Mouse (Mus musculus) limb, embryonic 11.5 days (tissue): Measurements from ENCODE around the gene Xiap. TPM values are rescaled to one million over a fixed set of nuclear protein-coding genes. Genes with fewer than 3 reads are reported as not detected.

Source experiments
- ATAC-seq: fragments of 200-750 bp; cut with Nextera tagmentation; 2 replicates; pipeline ENCODE4 v1.8.0; 2017; ENCODE audit warnings: low read depth; ENCODE audit not compliant: insufficient number of reproducible peaks, low FRiP score, low TSS enrichment
- DNase-seq: peaks from one replicate; pipeline ENCODE4 v3.0.0-alpha.2; 2015; ENCODE audit warnings: low spot score
- H3K27ac ChIP-seq: fragments of 300-500 bp; sonication (generic); replicated peaks from 2 replicates; pipeline ENCODE4 v1.5.1; 2014; ENCODE audit warnings: low read depth, mild to moderate bottlenecking, low read length
- H3K27me3 ChIP-seq: fragments of 300-500 bp; sonication (generic); 2 replicates; pipeline ENCODE4 v1.6.1; 2014; ENCODE audit warnings: mild to moderate bottlenecking, low read length, mixed read lengths; ENCODE audit not compliant: control insufficient read depth, insufficient read depth
- H3K36me3 ChIP-seq: fragments of 300-500 bp; sonication (generic); 2 replicates; pipeline ENCODE4 v1.6.1; 2014; ENCODE audit warnings: mild to moderate bottlenecking, low read length, moderate library complexity, mixed read lengths; ENCODE audit not compliant: control insufficient read depth, insufficient read depth
- H3K4me1 ChIP-seq: fragments of 300-500 bp; sonication (generic); 2 replicates; pipeline ENCODE4 v1.6.1; 2014; ENCODE audit warnings: low read length, mixed read lengths; ENCODE audit not compliant: control insufficient read depth, insufficient read depth
- H3K4me2 ChIP-seq: fragments of 300-500 bp; sonication (generic); 2 replicates; pipeline ENCODE4 v1.6.1; 2014; ENCODE audit warnings: low read depth, mild to moderate bottlenecking, moderate library complexity; ENCODE audit not compliant: severe bottlenecking
- H3K4me3 ChIP-seq: fragments of 300-500 bp; sonication (generic); 2 replicates; pipeline ENCODE4 v1.5.1; 2014; ENCODE audit warnings: low read depth, low read length
- H3K9ac ChIP-seq: fragments of 300-500 bp; sonication (generic); 2 replicates; pipeline ENCODE4 v1.6.1; 2014; ENCODE audit warnings: mild to moderate bottlenecking, low read length
- H3K9me3 ChIP-seq: fragments of 300-500 bp; sonication (generic); 2 replicates; pipeline ENCODE4 v1.6.1; 2016; ENCODE audit warnings: low read length; ENCODE audit not compliant: control insufficient read depth
- WGBS: fragments of 180-500 bp; shearing (Covaris S2); extraction: QIAGEN DNeasy Blood & Tissue Kit; methylation state at CpG from one replicate; pipeline ENCODE4 v1.1.7; 2014; 5-methylcytosine and 5-hydroxymethylcytosine counted together
- polyA plus RNA-seq: library from polyadenylated mRNA; unstranded; fragments of >200 nt; fragmentation: Nextera tagmentation; extraction: Ambion mirVana; gene quantifications from 2 replicates; pipeline ENCODE4 v1.2.1, GENCODE M21; 2014

Gene Xiap
- polyA plus RNA-seq, 1 experiment from 2014 or later, result 14.9 TPM

DNA sequence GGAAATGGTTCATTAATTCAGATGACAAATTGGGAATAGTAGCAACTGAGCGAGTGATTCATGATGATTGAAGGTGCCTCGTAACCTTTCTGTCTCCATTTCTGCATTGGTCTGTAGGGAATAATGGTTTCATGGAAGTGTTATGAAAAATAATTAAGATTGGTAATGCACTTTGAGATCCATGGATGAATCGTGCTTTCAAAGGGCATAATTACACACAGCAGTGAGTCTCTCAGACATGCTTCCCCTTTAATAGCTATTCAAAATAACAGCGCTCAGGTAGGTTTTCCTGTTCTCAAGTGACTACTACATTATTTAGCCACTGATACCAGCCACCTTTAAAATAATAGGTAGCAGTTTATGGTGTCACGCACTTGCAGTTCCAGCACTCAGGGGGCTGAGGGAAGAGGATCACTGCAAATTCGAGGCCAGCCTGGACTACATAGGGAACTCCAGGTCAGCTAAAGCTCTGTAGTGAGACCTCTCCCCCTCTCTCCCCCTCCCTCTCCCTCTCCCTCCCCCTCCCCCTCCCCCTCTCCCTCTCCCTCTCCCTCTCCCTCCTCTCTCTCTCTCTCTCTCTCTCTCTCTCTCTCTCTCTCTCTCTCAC, 60.1 kb downstream of the Xiap start:
- ATAC-seq, result no peak
- Histone ChIP-seq H3K27me3 (no peaks in the 10 kb centered on the region), H3K9ac (no peak overlapping the region), H3K4me1 (no peaks in the 10 kb centered on the region), H3K4me2 (no peak overlapping the region), H3K9me3 (no peaks in the 10 kb centered on the region), H3K27ac (no peak overlapping the region), H3K4me3 (no peak overlapping the region), H3K36me3 (no peaks in the 10 kb centered on the region)
- DNase-seq, result no peak
- 82% methylated on average over 6 of the region's 6 CpGs for WGBS

DNA sequence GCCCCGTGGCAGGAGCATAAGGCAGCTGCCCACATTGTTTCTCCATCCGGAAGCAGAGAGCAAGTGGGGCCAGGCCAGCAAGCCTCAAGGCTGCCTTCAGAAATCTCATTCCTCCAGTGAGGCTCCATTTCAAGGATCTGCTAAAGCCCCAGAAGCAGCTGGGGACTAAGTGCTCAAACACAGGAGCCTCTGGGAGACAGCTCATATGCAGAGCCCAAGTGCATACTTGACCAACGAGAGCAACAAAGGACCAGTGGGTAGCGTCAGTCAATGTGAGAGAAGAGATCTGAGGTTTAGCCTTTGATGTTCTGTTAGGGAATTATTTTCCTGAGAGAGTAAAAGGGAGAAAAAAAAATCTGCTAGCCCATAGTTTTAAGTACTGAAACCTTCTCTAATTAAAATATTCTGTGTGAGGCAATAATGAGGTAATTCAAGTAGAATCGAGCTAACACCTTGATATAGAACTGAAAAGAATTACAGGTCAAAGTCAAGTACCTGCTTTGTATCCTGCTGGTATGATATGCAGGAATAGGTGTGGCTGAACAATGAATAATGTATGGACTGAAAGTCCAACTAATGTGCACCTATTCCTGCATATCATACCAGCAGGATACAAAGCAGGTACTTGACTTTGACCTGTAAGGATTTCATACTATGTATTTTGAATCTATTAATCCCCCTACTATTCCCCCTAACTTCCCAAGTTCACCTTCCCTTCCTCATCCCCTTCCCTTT, 65.7 kb downstream of the Xiap start:
- no peaks in the 10 kb centered on the region for H3K36me3 ChIP-seq
- DNase-seq (no peak), ATAC-seq (no peak)
- H3K9ac ChIP-seq, result no peak overlapping the region
- no peaks in the 10 kb centered on the region for H3K9me3 ChIP-seq
- H3K27me3 ChIP-seq, result no peaks in the 10 kb centered on the region
- H3K27ac ChIP-seq, result no peak overlapping the region
- no peak overlapping the region for H3K4me3 ChIP-seq
- 79% methylated on average over 5 of the region's 5 CpGs for WGBS
- no peak overlapping the region for H3K4me2 ChIP-seq
- H3K4me1 ChIP-seq, result no peaks in the 10 kb centered on the region

DNA sequence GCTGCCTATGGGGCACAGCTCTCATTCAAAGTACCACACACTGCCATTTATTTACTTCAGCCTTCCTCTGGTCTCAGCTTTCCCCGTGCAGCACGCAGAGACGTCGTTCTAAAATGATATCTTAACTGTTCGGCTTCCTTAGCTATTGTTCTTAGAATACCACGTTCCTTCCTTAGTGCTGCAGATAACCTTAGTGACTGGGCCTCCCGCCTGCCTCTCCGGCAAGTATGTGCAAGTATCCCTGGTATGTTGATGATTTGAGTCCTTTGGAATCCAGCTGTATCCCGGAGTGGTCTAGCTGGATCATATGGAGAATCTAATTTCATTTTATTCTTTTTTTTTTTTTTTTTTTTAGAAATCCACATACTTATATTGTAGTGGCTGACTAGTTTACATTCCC, 80.4 kb downstream of the Xiap start:
- Histone ChIP-seq H3K27me3 (no peaks in the 10 kb centered on the region), H3K4me3 (no peak overlapping the region), H3K27ac (no peak overlapping the region), H3K9me3 (no peaks in the 10 kb centered on the region), H3K9ac (no peak overlapping the region), H3K36me3 (no peaks in the 10 kb centered on the region), H3K4me2 (no peak overlapping the region), H3K4me1 (no peaks in the 10 kb centered on the region)
- ATAC-seq, result no peak
- WGBS, result 71% methylated on average over 9 of the region's 9 CpGs
- no peak for DNase-seq

DNA sequence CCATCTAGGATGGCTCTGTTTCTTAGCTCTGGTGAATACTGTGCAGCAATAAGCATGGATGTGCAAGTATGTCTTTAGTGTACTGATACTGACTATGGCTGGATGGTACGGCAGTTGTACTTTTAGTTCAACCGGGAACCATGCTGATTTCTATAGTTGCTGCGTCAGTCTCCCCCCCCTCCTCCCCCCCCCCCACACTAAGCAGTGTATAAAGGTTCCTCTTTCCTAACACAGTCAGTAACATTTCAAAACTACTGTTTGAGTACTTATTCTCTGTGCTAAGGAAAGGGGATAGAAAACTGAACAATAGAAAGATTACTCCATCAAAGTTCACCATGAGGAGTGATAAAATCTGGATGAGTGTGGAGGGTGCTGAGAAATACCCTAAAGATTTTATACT, 83.1 kb downstream of the Xiap start:
- 73% methylated on average over 3 of the region's 3 CpGs for WGBS
- Histone ChIP-seq H3K9me3 (no peaks in the 10 kb centered on the region), H3K4me1 (no peaks in the 10 kb centered on the region), H3K27ac (no peak overlapping the region), H3K27me3 (no peaks in the 10 kb centered on the region), H3K36me3 (no peaks in the 10 kb centered on the region), H3K4me3 (no peak overlapping the region), H3K9ac (no peak overlapping the region), H3K4me2 (no peak overlapping the region)
- DNase-seq, result no peak
- ATAC-seq, result no peak

DNA sequence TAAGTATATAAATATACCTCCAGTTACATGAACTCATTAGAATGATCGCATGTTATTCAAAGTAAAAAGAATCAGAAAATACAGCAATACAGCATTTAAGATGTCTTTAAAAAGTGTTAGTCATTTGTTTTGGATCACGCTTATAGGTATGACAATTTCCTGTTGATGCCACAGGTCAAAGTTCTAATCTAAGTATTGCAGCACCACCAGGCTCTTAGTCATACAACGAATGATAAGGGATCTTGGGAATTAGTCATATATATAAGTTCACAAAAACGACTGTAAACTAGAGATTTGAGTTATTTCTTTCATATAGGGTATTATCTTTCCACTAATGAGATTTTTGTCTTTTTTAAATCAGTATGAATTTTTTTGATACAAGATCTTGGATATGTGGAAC, 84.5 kb downstream of the Xiap start:
- no peak overlapping the region for H3K9ac ChIP-seq

DNA sequence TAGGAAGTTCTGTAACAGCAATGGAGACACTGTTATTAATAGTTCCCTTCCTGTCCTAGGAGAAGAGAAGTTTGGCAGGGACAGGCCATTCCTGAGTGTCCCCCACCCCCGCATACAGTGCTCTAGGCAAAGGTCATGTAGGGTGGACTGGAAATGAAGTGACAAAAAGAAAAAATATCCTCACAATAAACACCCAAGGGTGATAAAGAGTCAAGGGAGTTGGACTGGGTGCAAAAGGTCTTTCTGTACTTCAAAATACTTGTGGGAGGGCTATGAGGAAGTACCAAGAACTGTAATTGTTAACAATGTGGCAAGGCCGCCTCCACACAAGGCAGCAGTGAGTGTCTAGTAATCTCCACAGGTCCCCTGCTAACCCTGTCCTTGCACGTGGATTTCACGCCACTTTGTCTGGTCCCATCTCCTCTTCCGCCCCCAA, 88.6 kb downstream of the Xiap start:
- no peak overlapping the region for H3K4me3 ChIP-seq

More for the DNA sequence above, 84.5 kb downstream of the Xiap start:
- H3K9me3 ChIP-seq, result no peaks in the 10 kb centered on the region
- no peak overlapping the region for H3K27ac ChIP-seq
- no peak overlapping the region for H3K4me2 ChIP-seq
- ATAC-seq, result no peak
- H3K27me3 ChIP-seq, result no peaks in the 10 kb centered on the region
- no peaks in the 10 kb centered on the region for H3K4me1 ChIP-seq
- 87% methylated on average over 4 of the region's 4 CpGs for WGBS
- DNase-seq, result no peak
- H3K36me3 ChIP-seq, result no peaks in the 10 kb centered on the region
- no peak overlapping the region for H3K4me3 ChIP-seq

DNA sequence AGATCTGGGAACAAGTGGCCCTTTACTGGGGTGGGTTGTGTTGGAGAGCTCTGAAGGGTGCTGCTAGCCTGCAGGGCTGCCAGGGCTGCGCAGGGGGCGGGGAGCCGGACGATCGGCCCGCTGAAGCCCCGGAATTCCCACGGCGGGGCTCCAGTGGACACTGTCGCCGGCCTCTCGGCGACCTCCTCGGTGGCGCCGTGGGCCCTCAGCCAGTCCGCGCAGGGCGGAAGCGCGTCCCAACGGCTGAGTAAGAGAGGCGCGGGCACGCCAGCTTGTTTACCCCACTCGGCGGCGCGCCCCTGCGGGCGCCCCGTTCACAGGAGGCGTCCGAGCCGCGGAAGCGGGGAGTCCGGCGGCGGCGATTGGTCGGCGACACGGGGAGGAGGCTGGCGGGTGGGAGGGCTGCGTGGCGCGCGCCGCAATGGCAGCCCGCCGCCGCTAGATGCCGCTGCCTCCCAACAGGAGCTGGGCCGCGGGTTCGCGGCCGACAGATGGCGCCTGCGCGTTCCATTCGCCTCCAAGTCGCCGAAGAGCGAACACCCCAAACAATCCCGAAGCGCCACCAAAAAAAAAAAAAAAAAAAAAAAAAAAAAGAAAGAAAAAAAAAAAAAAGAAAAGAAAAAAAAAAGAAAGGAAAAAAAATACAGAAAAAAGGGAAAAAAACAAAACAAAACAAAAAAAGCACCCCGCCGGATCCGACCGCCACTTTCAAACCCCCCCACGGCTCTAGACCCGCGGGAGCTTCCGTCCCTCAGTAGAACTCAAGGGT, 89.5 kb downstream of the Xiap start, which contains the start of gene Stag2:
Gene Stag2, plus strand, starts transcription at position 530 of the 769 bp plus-strand sequence.
- H3K4me2 ChIP-seq, result peak within 1 kb of the TSS; percentile 46
- H3K27ac ChIP-seq, result peak within 1 kb of the TSS; percentile 99
- no peaks in the 10 kb centered on the region for H3K27me3 ChIP-seq
- H3K4me3 ChIP-seq, result peak within 1 kb of the TSS; percentile 51
- WGBS, result 16% methylated on average over 54 of the region's 76 CpGs
- H3K4me1 ChIP-seq, result no peaks in the 10 kb centered on the region
- peak; percentile 86 for DNase-seq
- H3K9ac ChIP-seq, result peak within 1 kb of the TSS; percentile 96
- no peaks in the 10 kb centered on the region for H3K36me3 ChIP-seq
- H3K9me3 ChIP-seq, result no peaks in the 10 kb centered on the region
- peak; percentile 73 for ATAC-seq

More for the DNA sequence above, 88.6 kb downstream of the Xiap start:
- WGBS, result 62% methylated on average over 5 of the region's 5 CpGs
- Histone ChIP-seq H3K27ac (no peak overlapping the region), H3K9me3 (no peaks in the 10 kb centered on the region), H3K9ac (no peak overlapping the region), H3K27me3 (no peaks in the 10 kb centered on the region), H3K4me2 (no peak overlapping the region), H3K36me3 (no peaks in the 10 kb centered on the region), H3K4me1 (no peaks in the 10 kb centered on the region)
- DNase-seq (no peak), ATAC-seq (no peak)

DNA sequence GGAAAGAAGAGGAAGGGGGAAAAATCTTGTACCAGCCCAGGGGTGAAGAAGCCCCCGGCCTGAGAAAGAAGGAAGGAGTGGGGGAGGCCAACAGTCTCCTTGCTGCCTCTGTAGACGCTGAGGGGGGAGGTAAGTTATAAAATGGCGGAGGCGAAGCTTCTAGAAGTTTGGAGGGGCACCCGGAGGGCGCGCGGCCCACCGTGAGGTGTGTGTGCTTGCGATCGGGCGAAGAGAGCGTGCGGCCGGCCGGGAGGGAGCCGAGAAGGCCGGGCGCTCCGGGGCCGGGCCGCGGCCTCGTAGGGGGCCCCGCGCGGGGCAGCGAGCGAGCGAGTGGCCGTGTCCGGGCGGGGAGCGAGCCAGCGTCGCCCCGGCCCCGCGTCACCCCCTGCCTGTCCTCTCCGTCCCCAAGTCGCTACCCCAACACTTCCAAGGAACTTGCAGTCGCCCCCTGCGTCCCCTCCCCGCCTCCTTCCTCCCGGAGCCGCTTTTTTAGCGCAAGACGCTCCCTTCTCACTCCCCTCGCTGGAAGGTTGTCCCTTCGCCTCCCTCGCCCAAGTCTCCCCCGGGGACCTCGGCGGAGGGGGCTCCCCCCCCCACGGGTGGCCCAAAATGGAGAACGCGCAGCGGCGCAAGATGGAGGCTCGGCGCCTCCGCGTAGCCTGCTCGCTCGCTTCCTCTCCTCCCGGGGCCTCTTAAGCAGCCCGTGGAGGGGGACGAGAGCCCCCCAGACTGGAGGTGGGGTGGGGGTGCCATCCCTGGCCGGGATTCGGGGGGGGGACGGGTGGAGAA, 90.3 kb downstream of the Xiap start:
- H3K27ac ChIP-seq, result peak overlapping the region; percentile 99
- WGBS, result 16% methylated on average over 52 of the region's 71 CpGs
- no peaks in the 10 kb centered on the region for H3K36me3 ChIP-seq
- DNase-seq (peak; percentile 62), ATAC-seq (peak; percentile 54)
- peak overlapping the region; percentile 51 for H3K4me3 ChIP-seq
- H3K4me2 ChIP-seq, result peak overlapping the region; percentile 46
- no peaks in the 10 kb centered on the region for H3K9me3 ChIP-seq
- no peaks in the 10 kb centered on the region for H3K4me1 ChIP-seq
- peak overlapping the region; percentile 96 for H3K9ac ChIP-seq
- H3K27me3 ChIP-seq, result no peaks in the 10 kb centered on the region
